Mouse (Mus musculus) brain, embryonic 14.5 days (tissue): ENCODE results near the gene Ncstn.

Experiments used
- CTCF ChIP-seq: fragments of 200-500 bp; IDR thresholded peaks from 2 replicates; pipeline ENCODE4 v1.5.1; 2012; ENCODE audit warnings: inconsistent platforms, mild to moderate bottlenecking, moderate library complexity, borderline replicate concordance; ENCODE audit not compliant: insufficient read depth, insufficient read length; ENCODE audit errors: extremely low read depth
- POLR2A ChIP-seq: fragments of 200-500 bp; IDR thresholded peaks from 2 replicates; pipeline ENCODE4 v1.6.1; 2012; ENCODE audit warnings: mild to moderate bottlenecking, inconsistent platforms, borderline replicate concordance; ENCODE audit not compliant: poor library complexity, insufficient read depth, insufficient read length, severe bottlenecking; ENCODE audit errors: extremely low read depth

GRCm38 (mm10) chr1:172026201-172026901 is 56.2 kb downstream of the Ncstn start:
- TF ChIP-seq CTCF (no peak), POLR2A (no peak)
